Mouse (Mus musculus): ENCODE results near the gene Ipo4. TPM values are rescaled to one million over a fixed set of nuclear protein-coding genes. Genes with fewer than 3 reads are reported as not detected.

Ipo4 gene
- polyA plus RNA-seq, 3 experiments from 2014 or later = 21.1 to 39.8 (median 36.3) TPM

- ATAC-seq = no peak
These were observed 46.5 kb downstream of the Ipo4 start for GRCm38 (mm10) chr14:55589271-55589670.

- no peak for ATAC-seq
These were observed 49.6 kb downstream of the Ipo4 start for GRCm38 (mm10) chr14:55586149-55586548.

- ATAC-seq = peak; percentile 27
These were observed 50.2 kb downstream of the Ipo4 start for GRCm38 (mm10) chr14:55585566-55585960.

GRCm38 (mm10) chr14:55584702-55585565, 50.8 kb downstream of the Ipo4 start, which contains the start of gene Emc9:
TSS of gene Emc9 (minus strand) at chr14:55585302.
- ATAC-seq = peak; percentile 80

GRCm38 (mm10) chr14:55584303-55584701, 51.5 kb downstream of the Ipo4 start:
- no peak for ATAC-seq

GRCm38 (mm10) chr14:55581981-55582681, 53.6 kb downstream of the Ipo4 start:
- ATAC-seq = no peak

GRCm38 (mm10) chr14:55580731-55581130, 55.0 kb downstream of the Ipo4 start:
- ATAC-seq = no peak

- no peak for ATAC-seq
These were observed 56.0 kb downstream of the Ipo4 start for GRCm38 (mm10) chr14:55579511-55580496.

- ATAC-seq = peak; percentile 52
These were observed 57.0 kb downstream of the Ipo4 start for GRCm38 (mm10) chr14:55578668-55579269.

- peak; percentile 97 for ATAC-seq
These were observed 57.7 kb downstream of the Ipo4 start, which contains the start of gene Psme1 for GRCm38 (mm10) chr14:55577871-55578667. TSS of gene Psme1 (plus strand) at chr14:55578123.

GRCm38 (mm10) chr14:55576376-55576775, 59.4 kb downstream of the Ipo4 start:
- ATAC-seq = no peak

- no peak for ATAC-seq
These were observed 60.0 kb downstream of the Ipo4 start for GRCm38 (mm10) chr14:55575711-55576110.

Other genes starting within 250 kb of the Ipo4 start
- 10 to 100 TPM; 37.3 to 38.7 (median 37.4) TPM for gene Dhrs4, start 157.2 kb downstream of the Ipo4 start, polyA plus RNA-seq (2017; shearing (Covaris generic))
- not detected for gene Carmil3, start 145.3 kb downstream of the Ipo4 start, polyA plus RNA-seq (2017; shearing (Covaris generic))
- not detected for gene Cpne6, start 125.5 kb downstream of the Ipo4 start, polyA plus RNA-seq (2017; shearing (Covaris generic))
- under 1 TPM in 1 of 3 experiments, not detected in 2; 0.08 TPM for gene Nrl, start 111.0 kb downstream of the Ipo4 start, polyA plus RNA-seq (2017; shearing (Covaris generic))
- 10 to 100 TPM; 31.9 to 37.5 (median 35.9) TPM for gene Pck2, start 95.7 kb downstream of the Ipo4 start, polyA plus RNA-seq (2017; shearing (Covaris generic))
- gene Dcaf11, start 76.0 kb downstream of the Ipo4 start, polyA plus RNA-seq (2017; shearing (Covaris generic)) = 100 to 1,000 TPM in 1 of 3 experiments, 10 to 100 TPM in 2; 73.9 to 107 (median 81.0) TPM
- gene A730061H03Rik, start 75.6 kb downstream of the Ipo4 start, polyA plus RNA-seq (2017; shearing (Covaris generic)) = 1 to 10 TPM; 1.4 to 3.2 (median 3.2) TPM
- gene Fitm1, start 60.3 kb downstream of the Ipo4 start, polyA plus RNA-seq (2017; shearing (Covaris generic)) = not detected
- gene Psme1, start 57.8 kb downstream of the Ipo4 start, polyA plus RNA-seq (2017; shearing (Covaris generic)) = 100 to 1,000 TPM; 667 to 812 (median 693) TPM
- 10 to 100 TPM; 19.1 to 25.6 (median 23.3) TPM for gene Emc9, start 50.7 kb downstream of the Ipo4 start, polyA plus RNA-seq (2017; shearing (Covaris generic))
- 1,000 to 10,000 TPM in 1 of 3 experiments, 100 to 1,000 TPM in 2; 828 to 1,360 (median 869) TPM for gene Psme2, start 44.8 kb downstream of the Ipo4 start, polyA plus RNA-seq (2017; shearing (Covaris generic))
- gene Rnf31, start 44.2 kb downstream of the Ipo4 start, polyA plus RNA-seq (2017; shearing (Covaris generic)) = 10 to 100 TPM; 26.7 to 37.2 (median 35.3) TPM
- gene Irf9, start 32.4 kb downstream of the Ipo4 start, polyA plus RNA-seq (2017; shearing (Covaris generic)) = 100 to 1,000 TPM; 120 to 174 (median 141) TPM
- gene Rec8, start 17.9 kb downstream of the Ipo4 start, polyA plus RNA-seq (2017; shearing (Covaris generic)) = 1 to 10 TPM in 2 of 3 experiments, not detected in 1; 2.7 to 4.0 TPM
- gene Gm49378, start 1.9 kb upstream of the Ipo4 start, polyA plus RNA-seq (2017; shearing (Covaris generic)) = 1 to 10 TPM in 2 of 3 experiments, under 1 TPM in 1; 0.44 to 2.8 (median 2.5) TPM
- 10 to 100 TPM; 36.3 to 45.0 (median 39.3) TPM for gene Tm9sf1, start 7.8 kb upstream of the Ipo4 start, polyA plus RNA-seq (2017; shearing (Covaris generic))
- gene Tssk4, start 14.2 kb upstream of the Ipo4 start, polyA plus RNA-seq (2017; shearing (Covaris generic)) = 1 to 10 TPM in 2 of 3 experiments, under 1 TPM in 1; 0.68 to 2.2 (median 1.2) TPM
- gene Mdp1, start 24.6 kb upstream of the Ipo4 start, polyA plus RNA-seq (2017; shearing (Covaris generic)) = 100 to 1,000 TPM in 1 of 3 experiments, 10 to 100 TPM in 2; 89.2 to 101 (median 95.6) TPM
- gene Gmpr2, start 36.0 kb upstream of the Ipo4 start, polyA plus RNA-seq (2017; shearing (Covaris generic)) = 10 to 100 TPM; 25.8 to 33.9 (median 29.9) TPM
- gene Nedd8, start 36.2 kb upstream of the Ipo4 start, polyA plus RNA-seq (2017; shearing (Covaris generic)) = 100 to 1,000 TPM; 335 to 412 (median 375) TPM
- gene Tinf2, start 45.9 kb upstream of the Ipo4 start, polyA plus RNA-seq (2017; shearing (Covaris generic)) = 10 to 100 TPM; 26.4 to 30.7 (median 30.2) TPM
- not detected for gene Tgm1, start 78.0 kb upstream of the Ipo4 start, polyA plus RNA-seq (2017; shearing (Covaris generic))
- gene Rabggta, start 86.3 kb upstream of the Ipo4 start, polyA plus RNA-seq (2017; shearing (Covaris generic)) = 10 to 100 TPM; 40.8 to 75.9 (median 62.1) TPM
- 10 to 100 TPM; 32.4 to 57.8 (median 46.5) TPM for gene Dhrs1, start 109.7 kb upstream of the Ipo4 start, polyA plus RNA-seq (2017; shearing (Covaris generic))
- 1 to 10 TPM; 4.1 to 8.4 (median 5.4) TPM for gene Nop9, start 109.7 kb upstream of the Ipo4 start, polyA plus RNA-seq (2017; shearing (Covaris generic))
- not detected for gene Cideb, start 122.5 kb upstream of the Ipo4 start, polyA plus RNA-seq (2017; shearing (Covaris generic))
- not detected for gene Ltb4r2, start 125.5 kb upstream of the Ipo4 start, polyA plus RNA-seq (2017; shearing (Covaris generic))
- 10 to 100 TPM in 1 of 3 experiments, 1 to 10 TPM in 1, under 1 TPM in 1; 0.57 to 16.6 (median 3.8) TPM for gene Ltb4r1, start 130.0 kb upstream of the Ipo4 start, polyA plus RNA-seq (2017; shearing (Covaris generic))
- gene Adcy4, start 148.1 kb upstream of the Ipo4 start, polyA plus RNA-seq (2017; shearing (Covaris generic)) = under 1 TPM in 1 of 3 experiments, not detected in 2; 0.29 TPM
- gene Ripk3, start 152.9 kb upstream of the Ipo4 start, polyA plus RNA-seq (2017; shearing (Covaris generic)) = 10 to 100 TPM; 71.9 to 99.8 (median 84.8) TPM
- not detected for gene Nfatc4, start 187.2 kb upstream of the Ipo4 start, polyA plus RNA-seq (2017; shearing (Covaris generic))
- gene Nynrin, start 218.1 kb upstream of the Ipo4 start, polyA plus RNA-seq (2017; shearing (Covaris generic)) = under 1 TPM in 1 of 3 experiments, not detected in 2; 0.04 TPM
- under 1 TPM in 1 of 3 experiments, not detected in 2; 0.11 TPM for gene Cbln3, start 248.4 kb upstream of the Ipo4 start, polyA plus RNA-seq (2017; shearing (Covaris generic))
- 10 to 100 TPM; 10.5 to 13.1 (median 12.8) TPM for gene Khnyn, start 249.0 kb upstream of the Ipo4 start, polyA plus RNA-seq (2017; shearing (Covaris generic))